Mouse (Mus musculus) mouse embryonic stem cell (cell line): ENCODE results near the gene Adar.
"Not testable (repeated sequence)": the region's sequence is repeated elsewhere in the genome, so short reads cannot be mapped to it uniquely, and the experiment has no call there.

ENCODE experiments used
- in situ Hi-C, 2 experiments: fragments of 300-500 bp; cut with MboI; formaldehyde crosslinking; loops; 1 replicate in 1 of 2; 3 replicates in 1 of 2; pipeline ENCODE4 v1.14.3; 2019 to 2020; ENCODE audit warnings: low sequenced_read_pairs in 2 of 2, low pct_unique_long_range_greater_than_20kb in 1 of 2, mixed read lengths in 1 of 2; ENCODE audit not compliant: unreplicated experiment in 1 of 2

Gene Adar

GRCm38 (mm10) chr3:89781640-89782039 is 66.8 kb downstream of the Adar start:
- in situ Hi-C loops, result no loop called here

GRCm38 (mm10) chr3:89784991-89785753 is 70.3 kb downstream of the Adar start:
- in situ Hi-C loops, result loop anchor here in 1 of 2 experiments (5.0 kb wide), 1 partner anchor 67 kb away; no protein-coding TSS in a partner anchor

- in situ Hi-C loops, result loop anchor here in 1 of 2 experiments (5.0 kb wide), 1 partner anchor 66 kb away; no protein-coding TSS in a partner anchor
These were observed 71.5 kb downstream of the Adar start for GRCm38 (mm10) chr3:89786275-89786674.

GRCm38 (mm10) chr3:89788680-89789352 is 74.0 kb downstream of the Adar start:
- in situ Hi-C loops, result loop anchor here in 1 of 2 experiments (5.0 kb wide), 1 partner anchor 63 kb away; no protein-coding TSS in a partner anchor

- in situ Hi-C loops, result no loop called here
These were observed 79.8 kb downstream of the Adar start for GRCm38 (mm10) chr3:89794616-89795015.

GRCm38 (mm10) chr3:89795746-89796145 is 80.9 kb downstream of the Adar start:
- in situ Hi-C loops, result no loop called here

GRCm38 (mm10) chr3:89796358-89796757 is 81.5 kb downstream of the Adar start:
- in situ Hi-C loops, result no loop called here

- in situ Hi-C loops, result no loop called here
These were observed 83.7 kb downstream of the Adar start for GRCm38 (mm10) chr3:89798518-89798917.

GRCm38 (mm10) chr3:89799476-89799875 is 84.7 kb downstream of the Adar start:
- in situ Hi-C loops, result no loop called here

- in situ Hi-C loops, result not testable (repeated sequence)
These were observed 85.3 kb downstream of the Adar start for GRCm38 (mm10) chr3:89800078-89800477.

GRCm38 (mm10) chr3:89800774-89801506 is 86.1 kb downstream of the Adar start:
- in situ Hi-C loops, result no loop called here

GRCm38 (mm10) chr3:89801507-89801847 is 86.7 kb downstream of the Adar start:
- in situ Hi-C loops, result no loop called here

- in situ Hi-C loops, result no loop called here
These were observed 88.1 kb downstream of the Adar start for GRCm38 (mm10) chr3:89802876-89803275.
